Mouse (Mus musculus) embryonic facial prominence, embryonic 10.5 days (tissue): ENCODE measurements around the gene Rpl13a. TPM values are rescaled to one million over a fixed set of nuclear protein-coding genes. Genes with fewer than 3 reads are reported as not detected.

Source experiments
- DNase-seq: peaks from one replicate; pipeline ENCODE4 v3.0.0-alpha.2; 2017; ENCODE audit warnings: low spot score
- H3K27ac ChIP-seq: fragments of 300-500 bp; sonication (generic); replicated peaks from 2 replicates; pipeline ENCODE4 v1.5.1; 2016; ENCODE audit warnings: mild to moderate bottlenecking
- H3K27me3 ChIP-seq: fragments of 300-500 bp; sonication (generic); replicated peaks from 2 replicates; pipeline ENCODE4 v1.6.1; 2016; ENCODE audit warnings: low read depth, mild to moderate bottlenecking; ENCODE audit not compliant: poor library complexity, severe bottlenecking
- H3K36me3 ChIP-seq: fragments of 300-500 bp; sonication (generic); replicated peaks from 2 replicates; pipeline ENCODE4 v1.6.1; 2016; ENCODE audit warnings: mild to moderate bottlenecking, moderate library complexity
- H3K4me1 ChIP-seq: fragments of 300-500 bp; sonication (generic); 2 replicates; pipeline ENCODE4 v1.6.1; 2016
- H3K4me3 ChIP-seq: fragments of 300-500 bp; sonication (generic); 2 replicates; pipeline ENCODE4 v1.5.1; 2016; ENCODE audit warnings: mild to moderate bottlenecking, moderate library complexity
- H3K9me3 ChIP-seq: fragments of 300-500 bp; sonication (generic); 2 replicates; pipeline ENCODE4 v1.6.1; 2016; ENCODE audit warnings: mild to moderate bottlenecking
- WGBS: fragments of 180-500 bp; shearing (Covaris S2); methylation state at CpG from one replicate; pipeline ENCODE4 v1.1.7; 2016; 5-methylcytosine and 5-hydroxymethylcytosine counted together
- microRNA counts: library from miRNA; unstranded; fragments of <30 nt; microRNA quantifications from one replicate; lab custom pipeline; 2017
- microRNA-seq: library from miRNA; unstranded; fragments of <30 nt; microRNA quantifications from one replicate; pipeline ENCODE4, GENCODE M21; 2017
- polyA plus RNA-seq: library from polyadenylated mRNA; unstranded; fragments of >200 nt; fragmentation: Nextera tagmentation; extraction: Ambion mirVana; gene quantifications from 2 replicates; pipeline ENCODE4 v1.2.1, GENCODE M21; 2016

Rpl13a gene
- polyA plus RNA-seq, 1 experiment from 2014 or later, result 1,273 TPM

DNA sequence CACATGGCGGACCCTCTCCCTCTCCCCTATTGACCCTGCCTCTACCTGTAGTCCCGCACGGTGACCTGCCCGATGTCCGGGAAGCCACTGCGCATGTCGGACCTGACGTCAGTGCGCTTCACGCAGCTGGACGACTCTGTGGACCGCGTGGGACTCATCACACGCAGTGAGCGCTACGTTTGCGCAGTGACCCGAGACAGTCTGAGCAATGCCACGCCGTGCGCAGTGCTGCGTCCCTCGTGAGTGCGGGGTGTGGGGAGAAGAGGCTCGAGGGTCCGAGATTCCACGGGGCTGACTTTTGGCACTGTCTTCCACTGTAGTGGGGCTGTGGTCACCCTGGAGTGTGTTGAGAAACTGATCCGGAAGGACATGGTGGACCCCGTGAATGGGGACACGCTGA lies 52.1 kb downstream of the Rpl13a start:
- H3K36me3 ChIP-seq, result peaks cover 50% of the 10 kb centered on the region
- DNase-seq, result no peak
- 91% methylated on average over 30 of the region's 30 CpGs for WGBS
- H3K27me3 ChIP-seq, result no peaks in the 10 kb centered on the region
- H3K27ac ChIP-seq, result no peak overlapping the region
- no peaks in the 10 kb centered on the region for H3K9me3 ChIP-seq
- H3K4me1 ChIP-seq, result peaks cover 3% of the 10 kb centered on the region; the same call in 1 of the 2 replicates
- H3K4me3 ChIP-seq, result no peak overlapping the region

MicroRNAs encoded within 50 kb of the gene (microRNA counts, 519-probe panel; counts per million panel counts)
- 188 counts per million, percentile 57 among the panel's probes with 10 or more counts for microRNA mmu-miR-150 (lab: Ali Mortazavi, UCI)

Small RNAs within 50 kb of the gene (microRNA-seq; reads per million reads assigned to microRNA genes)
- gene Mir150 (3.7 reads per million, percentile 6 among the genes with 10 or more reads in this experiment), gene Mir5121 (48.5 reads per million, percentile 42 among the genes with 10 or more reads in this experiment), gene Mir7055 (not detected)

Other genes starting within 250 kb of the Rpl13a start
- 135 and 146 TPM in 2 replicates for gene Med25, start 236.0 kb downstream of the Rpl13a start, polyA plus RNA-seq
- 17.6 and 20.1 TPM in 2 replicates for gene Fuz, start 232.7 kb downstream of the Rpl13a start, polyA plus RNA-seq
- 75.1 and 77.1 TPM in 2 replicates for gene Ap2a1, start 199.3 kb downstream of the Rpl13a start, polyA plus RNA-seq
- 0.14 and 0.30 TPM in 2 replicates for gene Tsks, start 185.6 kb downstream of the Rpl13a start, polyA plus RNA-seq
- 18.5 and 18.8 TPM in 2 replicates for gene Cpt1c, start 153.9 kb downstream of the Rpl13a start, polyA plus RNA-seq
- gene Prmt1, start 142.2 kb downstream of the Rpl13a start, polyA plus RNA-seq, result 968 and 991 TPM in 2 replicates
- gene Irf3, start 131.1 kb downstream of the Rpl13a start, polyA plus RNA-seq, result 70.3 and 77.5 TPM in 2 replicates
- gene Bcl2l12, start 130.0 kb downstream of the Rpl13a start, polyA plus RNA-seq, result 87.0 and 90.7 TPM in 2 replicates
- gene Scaf1, start 112.4 kb downstream of the Rpl13a start, polyA plus RNA-seq, result 46.2 and 47.9 TPM in 2 replicates
- 18.8 and 20.3 TPM in 2 replicates for gene Rras, start 110.8 kb downstream of the Rpl13a start, polyA plus RNA-seq
- gene Prr12, start 75.9 kb downstream of the Rpl13a start, polyA plus RNA-seq, result 13.4 and 14.9 TPM in 2 replicates
- gene Nosip, start 66.3 kb downstream of the Rpl13a start, polyA plus RNA-seq, result 70.8 and 74.7 TPM in 2 replicates
- gene Prrg2, start 66.1 kb downstream of the Rpl13a start, polyA plus RNA-seq, result 23.3 and 24.4 TPM in 2 replicates
- gene Rcn3, start 36.5 kb downstream of the Rpl13a start, polyA plus RNA-seq, result 144 and 156 TPM in 2 replicates
- 6.0 and 7.0 TPM in 2 replicates for gene Fcgrt, start 24.9 kb downstream of the Rpl13a start, polyA plus RNA-seq
- 1,885 and 1,917 TPM in 2 replicates for gene Rps11, start 4.3 kb downstream of the Rpl13a start, polyA plus RNA-seq
- 0.31 TPM in 1 of 2 replicates, not detected in the other for gene Gm45713, start 7.5 kb upstream of the Rpl13a start, polyA plus RNA-seq
- gene Flt3l, start 7.7 kb upstream of the Rpl13a start, polyA plus RNA-seq, result 0.97 and 1.8 TPM in 2 replicates
- 99.6 and 103 TPM in 2 replicates for gene Pih1d1, start 25.5 kb upstream of the Rpl13a start, polyA plus RNA-seq
- gene Aldh16a1, start 25.8 kb upstream of the Rpl13a start, polyA plus RNA-seq, result 65.3 and 71.7 TPM in 2 replicates
- gene Slc17a7, start 35.2 kb upstream of the Rpl13a start, polyA plus RNA-seq, result 0.74 and 1.2 TPM in 2 replicates
- gene Gfy, start 50.8 kb upstream of the Rpl13a start, polyA plus RNA-seq, result 0.10 and 0.29 TPM in 2 replicates
- gene Pth2, start 52.2 kb upstream of the Rpl13a start, polyA plus RNA-seq, result not detected in 2 replicates
- 0.62 and 0.67 TPM in 2 replicates for gene Ccdc155, start 76.1 kb upstream of the Rpl13a start, polyA plus RNA-seq
- gene Dkkl1, start 83.4 kb upstream of the Rpl13a start, polyA plus RNA-seq, result 1.2 and 2.0 TPM in 2 replicates
- gene Tead2, start 87.0 kb upstream of the Rpl13a start, polyA plus RNA-seq, result 394 and 421 TPM in 2 replicates
- 0.50 and 0.88 TPM in 2 replicates for gene Cd37, start 110.4 kb upstream of the Rpl13a start, polyA plus RNA-seq
- gene Slc6a16, start 112.3 kb upstream of the Rpl13a start, polyA plus RNA-seq, result 0.28 and 0.32 TPM in 2 replicates
- gene Slc6a21, start 148.8 kb upstream of the Rpl13a start, polyA plus RNA-seq, result not detected in 2 replicates
- 10.6 and 11.3 TPM in 2 replicates for gene Trpm4, start 205.0 kb upstream of the Rpl13a start, polyA plus RNA-seq
- 0.31 and 0.64 TPM in 2 replicates for gene Hrc, start 206.5 kb upstream of the Rpl13a start, polyA plus RNA-seq
- gene Ppfia3, start 238.3 kb upstream of the Rpl13a start, polyA plus RNA-seq, result 5.8 and 7.1 TPM in 2 replicates
- gene Lin7b, start 241.8 kb upstream of the Rpl13a start, polyA plus RNA-seq, result 0.24 and 1.2 TPM in 2 replicates